Mouse (Mus musculus) sigmoid colon, adult 10 weeks (tissue): ENCODE data around the gene Esp18. TPM values are rescaled to one million over a fixed set of nuclear protein-coding genes. Genes with fewer than 3 reads are reported as not detected.

Source experiments
- polyA plus RNA-seq: library from polyadenylated mRNA; stranded (reverse); fragments of 350-450 nt; fragmentation: Illumina TruSeq; extraction: RNeasy Lipid Tissue Mini Kit (QIAGEN cat#74804); gene quantifications from one replicate; pipeline ENCODE4 v1.2.3, GENCODE M21; 2014; ENCODE audit warnings: low read depth, low replicate concordance

The Esp18 gene
- not detected for polyA plus RNA-seq

GRCm38 (mm10) chr17:39406059-39406458 lies at the start of gene Esp18:
Gene Esp18 (plus strand): TSS chr17:39406359.

Other genes starting within 250 kb of the Esp18 start
- gene Esp16, start 129.8 kb downstream of the Esp18 start, polyA plus RNA-seq: not detected
- gene Esp15, start 234.6 kb downstream of the Esp18 start, polyA plus RNA-seq: not detected